Mouse (Mus musculus) forebrain, embryonic 16.5 days (tissue): ENCODE data around the gene Antxr2. TPM values are rescaled to one million over a fixed set of nuclear protein-coding genes. Genes with fewer than 3 reads are reported as not detected.

Experiments used
- ATAC-seq: fragments of 200-750 bp; cut with Nextera tagmentation; 2 replicates; pipeline ENCODE4 v1.8.0; 2017; ENCODE audit warnings: mild to moderate bottlenecking, moderate library complexity
- H3K27ac ChIP-seq: fragments of 300-500 bp; sonication (generic); 2 replicates; pipeline ENCODE4 v1.5.1; 2014; ENCODE audit warnings: low read length, control low read depth
- H3K27me3 ChIP-seq: fragments of 300-500 bp; sonication (generic); replicated peaks from 2 replicates; pipeline ENCODE4 v1.6.1; 2014; ENCODE audit warnings: low read length; ENCODE audit not compliant: control insufficient read depth, insufficient read depth
- H3K36me3 ChIP-seq: fragments of 300-500 bp; sonication (generic); 2 replicates; pipeline ENCODE4 v1.6.1; 2014; ENCODE audit not compliant: control insufficient read depth, insufficient read depth
- H3K4me1 ChIP-seq: fragments of 300-500 bp; sonication (generic); replicated peaks from 2 replicates; pipeline ENCODE4 v1.6.1; 2014; ENCODE audit warnings: low read length; ENCODE audit not compliant: control insufficient read depth, insufficient read depth
- H3K4me2 ChIP-seq: fragments of 300-500 bp; sonication (generic); 2 replicates; pipeline ENCODE4 v1.6.1; 2014; ENCODE audit warnings: mild to moderate bottlenecking, low read length, control low read depth
- H3K4me3 ChIP-seq: fragments of 300-500 bp; sonication (generic); replicated peaks from 2 replicates; pipeline ENCODE4 v1.5.1; 2014; ENCODE audit warnings: mild to moderate bottlenecking, low read length, control low read depth
- H3K9ac ChIP-seq: fragments of 300-500 bp; sonication (generic); replicated peaks from 2 replicates; pipeline ENCODE4 v1.6.1; 2014; ENCODE audit warnings: low read depth, low read length, control low read depth
- H3K9me3 ChIP-seq: fragments of 300-500 bp; sonication (generic); 2 replicates; pipeline ENCODE4 v1.6.1; 2016; ENCODE audit warnings: low read length; ENCODE audit not compliant: control insufficient read depth
- WGBS: fragments of 180-500 bp; shearing (Covaris S2); extraction: QIAGEN DNeasy Blood & Tissue Kit; methylation state at CpG from one replicate; pipeline ENCODE4 v1.1.7; 2014; 5-methylcytosine and 5-hydroxymethylcytosine counted together
- polyA plus RNA-seq: library from polyadenylated mRNA; unstranded; fragments of >200 nt; fragmentation: Nextera tagmentation; extraction: Ambion mirVana; gene quantifications from 2 replicates; pipeline ENCODE4 v1.2.1, GENCODE M21; 2015

Gene Antxr2
- polyA plus RNA-seq, 1 experiment from 2014 or later: 4.1 TPM

DNA sequence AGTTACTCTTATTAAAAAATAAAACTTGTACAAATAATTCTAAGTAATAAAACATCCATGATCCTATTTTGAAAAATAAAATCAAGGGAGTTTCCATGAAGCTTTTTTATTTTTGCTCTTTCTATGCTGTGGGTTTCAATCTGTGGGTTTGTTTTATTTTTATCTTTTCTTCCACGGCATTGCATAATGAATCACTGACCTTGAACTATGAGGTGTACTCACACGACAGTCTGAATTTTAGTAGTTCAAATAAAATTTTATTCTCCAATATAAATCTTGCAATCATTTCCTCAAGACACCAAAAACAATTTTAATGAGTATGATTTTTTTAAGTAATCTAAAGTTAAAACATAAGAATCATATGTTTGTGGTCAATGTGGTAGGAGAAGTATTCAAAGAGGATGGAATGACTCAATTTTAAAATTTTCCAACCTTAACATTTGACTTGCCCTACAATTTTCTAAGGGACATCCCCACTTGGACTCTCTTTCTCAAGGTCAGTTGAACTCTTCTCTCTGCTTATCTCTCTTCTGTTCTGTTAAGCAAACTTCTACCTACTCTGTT, 31.5 kb downstream of the Antxr2 start:
- Histone ChIP-seq H3K4me2 (no peak overlapping the region), H3K4me3 (no peak overlapping the region), H3K27ac (no peak overlapping the region), H3K9me3 (no peaks in the 10 kb centered on the region), H3K27me3 (no peaks in the 10 kb centered on the region), H3K36me3 (no peaks in the 10 kb centered on the region), H3K9ac (no peak overlapping the region), H3K4me1 (no peaks in the 10 kb centered on the region)
- 87% methylated on average over 2 of the region's 2 CpGs for WGBS
- no peak for ATAC-seq

DNA sequence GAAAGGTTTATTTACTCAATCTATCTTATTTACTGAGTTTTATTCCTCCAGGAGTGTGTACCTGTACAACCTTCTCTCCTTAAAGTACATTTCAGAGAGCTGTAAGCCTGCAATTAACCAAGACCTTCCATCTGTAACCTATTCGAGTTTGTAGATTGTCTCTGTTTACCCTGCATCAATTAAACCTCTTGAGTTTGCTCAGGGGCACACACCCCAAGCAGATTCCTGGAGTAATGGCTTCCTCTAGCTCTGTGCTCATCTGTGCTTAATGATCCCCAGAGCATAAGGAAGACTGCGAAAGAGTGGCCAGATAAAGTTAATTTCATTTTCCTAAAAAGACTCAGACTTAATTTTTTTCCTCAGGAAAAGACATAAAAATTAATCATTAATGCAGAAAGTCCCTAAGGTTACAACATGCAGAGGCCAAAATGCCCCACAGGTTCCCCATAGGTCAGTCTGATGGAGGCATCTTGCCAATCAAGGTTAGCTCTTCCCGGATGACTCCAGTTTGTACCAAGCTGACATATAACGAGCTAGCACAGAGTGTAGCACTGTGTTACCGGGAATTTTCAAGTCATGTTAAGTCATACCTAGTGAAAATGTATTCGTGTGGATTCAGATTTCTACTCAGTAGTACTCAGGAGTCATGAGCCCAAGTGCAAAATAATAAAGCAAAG, 34.2 kb downstream of the Antxr2 start:
- Histone ChIP-seq H3K27ac (no peak overlapping the region), H3K4me3 (no peak overlapping the region), H3K9me3 (no peaks in the 10 kb centered on the region), H3K4me1 (no peaks in the 10 kb centered on the region), H3K4me2 (no peak overlapping the region), H3K9ac (no peak overlapping the region), H3K27me3 (no peaks in the 10 kb centered on the region), H3K36me3 (no peaks in the 10 kb centered on the region)
- ATAC-seq: no peak
- 74% methylated on average over 6 of the region's 6 CpGs for WGBS

DNA sequence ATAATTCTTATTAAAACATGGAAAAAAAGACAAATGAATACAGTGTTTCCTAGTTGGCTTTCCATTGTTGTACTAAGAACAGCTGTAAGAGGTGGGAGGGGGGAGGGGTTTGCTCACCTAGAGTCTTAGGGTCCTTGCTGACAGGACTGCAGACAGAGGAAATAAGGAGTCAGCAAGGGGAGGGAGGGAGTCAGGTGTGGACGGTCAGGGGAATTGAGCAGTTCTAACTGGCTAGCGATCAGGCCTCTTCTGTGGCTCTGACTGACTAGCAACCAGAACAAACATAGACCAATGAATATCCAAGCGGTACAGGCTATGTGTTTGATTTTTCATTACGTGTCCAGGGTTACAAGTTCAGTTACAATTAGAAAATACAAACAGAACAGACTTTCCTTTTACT, 35.0 kb downstream of the Antxr2 start:
- Histone ChIP-seq H3K36me3 (no peaks in the 10 kb centered on the region), H3K9me3 (no peaks in the 10 kb centered on the region), H3K4me2 (no peak overlapping the region), H3K27ac (no peak overlapping the region), H3K9ac (no peak overlapping the region), H3K27me3 (no peaks in the 10 kb centered on the region), H3K4me3 (no peak overlapping the region), H3K4me1 (no peaks in the 10 kb centered on the region)
- ATAC-seq: no peak
- WGBS: 90% methylated on average over 4 of the region's 4 CpGs

GRCm38 (mm10) chr5:97986656-97987294, 44.1 kb downstream of the Antxr2 start:
- 67% methylated on average over 4 of the region's 4 CpGs for whole genome bisulfite sequencing
- Histone ChIP-seq H3K4me1 (no peaks in the 10 kb centered on the region), H3K36me3 (no peaks in the 10 kb centered on the region), H3K4me2 (no peak overlapping the region), H3K27ac (no peak overlapping the region), H3K4me3 (no peak overlapping the region), H3K9ac (no peak overlapping the region), H3K9me3 (no peaks in the 10 kb centered on the region), H3K27me3 (no peaks in the 10 kb centered on the region)
- no peak for ATAC-seq

DNA sequence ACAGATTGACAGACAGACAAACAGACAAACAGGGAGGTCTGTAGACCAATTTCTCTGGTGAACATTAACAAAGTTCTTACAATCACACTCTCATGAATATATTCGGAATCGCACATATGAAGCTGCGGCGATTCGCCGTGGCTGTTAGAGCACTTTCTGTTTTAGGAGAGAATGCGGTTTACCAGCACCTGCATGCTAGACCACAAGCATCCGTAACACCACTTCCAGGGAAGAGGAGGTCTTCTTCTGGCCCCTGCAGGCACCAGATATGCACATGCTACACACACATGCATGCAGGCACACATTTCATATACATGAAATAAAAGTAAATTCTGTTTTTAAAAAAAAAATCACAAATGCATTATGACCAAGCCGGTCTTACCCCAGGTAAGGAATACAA, 47.5 kb downstream of the Antxr2 start:
- Histone ChIP-seq H3K27ac (no peak overlapping the region), H3K36me3 (no peaks in the 10 kb centered on the region), H3K4me3 (no peak overlapping the region), H3K9me3 (no peaks in the 10 kb centered on the region), H3K27me3 (no peaks in the 10 kb centered on the region), H3K4me1 (peaks cover 7% of the 10 kb centered on the region; the same call in 1 of the 2 replicates), H3K4me2 (no peak overlapping the region), H3K9ac (no peak overlapping the region)
- WGBS: 98% methylated on average over 9 of the region's 9 CpGs
- ATAC-seq: no peak

- WGBS: 34% methylated on average over 14 of the region's 14 CpGs
- Histone ChIP-seq H3K4me2 (peak overlapping the region; percentile 15), H3K4me1 (peaks cover 7% of the 10 kb centered on the region; the same call in 1 of the 2 replicates), H3K27ac (no peak overlapping the region), H3K9ac (no peak overlapping the region), H3K4me3 (peak overlapping the region; percentile 2; the same call in 1 of the 2 replicates), H3K36me3 (no peaks in the 10 kb centered on the region), H3K9me3 (no peaks in the 10 kb centered on the region), H3K27me3 (no peaks in the 10 kb centered on the region)
- ATAC-seq: peak; percentile 63
Observed at GRCm38 (mm10) chr5:97980472-97980871, 50.4 kb downstream of the Antxr2 start.

GRCm38 (mm10) chr5:97973293-97973692, 57.5 kb downstream of the Antxr2 start:
- H3K27ac ChIP-seq: no peak overlapping the region
- ATAC-seq: no peak
- no peaks in the 10 kb centered on the region for H3K4me1 ChIP-seq
- no peaks in the 10 kb centered on the region for H3K9me3 ChIP-seq
- WGBS: 89% methylated on average over 1 of the region's 1 CpGs
- no peak overlapping the region for H3K4me3 ChIP-seq
- H3K27me3 ChIP-seq: no peaks in the 10 kb centered on the region
- no peak overlapping the region for H3K9ac ChIP-seq
- no peak overlapping the region for H3K4me2 ChIP-seq
- H3K36me3 ChIP-seq: no peaks in the 10 kb centered on the region

GRCm38 (mm10) chr5:97972029-97972428, 58.8 kb downstream of the Antxr2 start:
- H3K4me2 ChIP-seq: no peak overlapping the region
- H3K9me3 ChIP-seq: no peaks in the 10 kb centered on the region
- no peak overlapping the region for H3K4me3 ChIP-seq
- 44% methylated on average over 4 of the region's 4 CpGs for WGBS
- H3K9ac ChIP-seq: no peak overlapping the region
- no peak for ATAC-seq
- no peaks in the 10 kb centered on the region for H3K4me1 ChIP-seq
- H3K36me3 ChIP-seq: no peaks in the 10 kb centered on the region
- H3K27me3 ChIP-seq: no peaks in the 10 kb centered on the region
- no peak overlapping the region for H3K27ac ChIP-seq

- no peaks in the 10 kb centered on the region for H3K9me3 ChIP-seq
- H3K27ac ChIP-seq: no peak overlapping the region
- WGBS: 40% methylated on average over 3 of the region's 3 CpGs
- no peaks in the 10 kb centered on the region for H3K27me3 ChIP-seq
- no peak overlapping the region for H3K4me2 ChIP-seq
- no peak for ATAC-seq
- H3K9ac ChIP-seq: no peak overlapping the region
- no peak overlapping the region for H3K4me3 ChIP-seq
- no peaks in the 10 kb centered on the region for H3K4me1 ChIP-seq
- no peaks in the 10 kb centered on the region for H3K36me3 ChIP-seq
Observed at GRCm38 (mm10) chr5:97971236-97971635, 59.6 kb downstream of the Antxr2 start.
